Mouse (Mus musculus) cerebellum, adult 2 months (tissue): ENCODE data around the gene Ndufs3.

ENCODE experiments used
- CTCF ChIP-seq: fragments of 200-500 bp; IDR thresholded peaks from 2 replicates; pipeline ENCODE4 v1.5.1; 2011; ENCODE audit warnings: low read depth, mild to moderate bottlenecking, control low read depth, low read length, moderate library complexity, borderline replicate concordance; ENCODE audit not compliant: insufficient read depth
- POLR2A ChIP-seq: fragments of 200-500 bp; IDR thresholded peaks from 2 replicates; pipeline ENCODE4 v1.6.1; 2011; ENCODE audit warnings: low read length, control low read depth, borderline replicate concordance; ENCODE audit not compliant: insufficient read depth

GRCm38 (mm10) chr2:90939750-90940149, 35.1 kb upstream of the Ndufs3 start:
- no peak for TF ChIP-seq POLR2A
- TF ChIP-seq CTCF, result no peak
